Mouse (Mus musculus): ENCODE measurements around the gene Mpp3.

Mpp3 gene

GRCm38 (mm10) chr11:101974923-101975322, 53.3 kb downstream of the Mpp3 start:
- DNase-seq (ENCODE audit: low read depth): peak; percentile 23

GRCm38 (mm10) chr11:101974181-101974580, 54.1 kb downstream of the Mpp3 start:
- DNase-seq (ENCODE audit: low read depth): no peak

GRCm38 (mm10) chr11:101973496-101973895, 54.8 kb downstream of the Mpp3 start:
- DNase-seq (ENCODE audit: low read depth): no peak

GRCm38 (mm10) chr11:101972651-101973050, 55.6 kb downstream of the Mpp3 start:
- DNase-seq (ENCODE audit: low read depth): peak; percentile 27

- no peak for DNase-seq (ENCODE audit: low read depth)
Measured at GRCm38 (mm10) chr11:101972097-101972496, 56.2 kb downstream of the Mpp3 start.

GRCm38 (mm10) chr11:101971410-101971809, 56.9 kb downstream of the Mpp3 start:
- DNase-seq (ENCODE audit: low read depth): peak; percentile 69

- DNase-seq (ENCODE audit: low read depth): no peak
Measured at GRCm38 (mm10) chr11:101969835-101970234, 58.4 kb downstream of the Mpp3 start.

GRCm38 (mm10) chr11:101968791-101969190, 59.5 kb downstream of the Mpp3 start:
- peak; percentile 92 for DNase-seq (ENCODE audit: low read depth)

- DNase-seq (ENCODE audit: low read depth): no peak
Measured at GRCm38 (mm10) chr11:101968311-101968710, 60.0 kb downstream of the Mpp3 start.

- no peak for DNase-seq (ENCODE audit: low read depth)
Measured at GRCm38 (mm10) chr11:101966965-101967614, 61.2 kb downstream of the Mpp3 start, which contains the start of gene Sost. Gene Sost, minus strand, starts transcription at chr11:101967015.

- no peak for DNase-seq (ENCODE audit: low read depth)
Measured at GRCm38 (mm10) chr11:101965553-101965952, 62.7 kb downstream of the Mpp3 start.

- no peak for DNase-seq (ENCODE audit: low read depth)
Measured at GRCm38 (mm10) chr11:101964647-101965046, 63.6 kb downstream of the Mpp3 start.

GRCm38 (mm10) chr11:101963473-101964291, 64.6 kb downstream of the Mpp3 start:
- no peak for DNase-seq (ENCODE audit: low read depth)

- DNase-seq (ENCODE audit: low read depth): no peak
Measured at GRCm38 (mm10) chr11:101963043-101963442, 65.2 kb downstream of the Mpp3 start.

- DNase-seq (ENCODE audit: low read depth): no peak
Measured at GRCm38 (mm10) chr11:101957476-101957875, 70.8 kb downstream of the Mpp3 start.

GRCm38 (mm10) chr11:101953441-101953840, 74.8 kb downstream of the Mpp3 start:
- DNase-seq (ENCODE audit: low read depth): no peak

- DNase-seq (ENCODE audit: low read depth): peak; percentile 14
Measured at GRCm38 (mm10) chr11:101952541-101953341, 75.5 kb downstream of the Mpp3 start.

- no peak for DNase-seq (ENCODE audit: low read depth)
Measured at GRCm38 (mm10) chr11:101950021-101950420, 78.2 kb downstream of the Mpp3 start.

Measured in NIH3T3 (cell line).